Mouse (Mus musculus) Patski (cell line): ENCODE data around the gene Tada1. TPM values are rescaled to one million over a fixed set of nuclear protein-coding genes. Genes with fewer than 3 reads are reported as not detected.

ENCODE experiments used
- ATAC-seq: fragments of 100-300 bp; one replicate; pipeline ENCODE4 v1.8.0; 2021
- CTCF ChIA-PET: fragments of 350-600 bp; sonication (Branson Sonifier 250); formaldehyde crosslinking; loops from one replicate; lab custom pipeline; 2022; ENCODE audit warnings: inconsistent platforms; lab: Charles Lee
- POLR2A ChIA-PET: fragments of 350-600 bp; sonication (Branson Sonifier 250); formaldehyde crosslinking; loops from one replicate; lab custom pipeline; 2022; ENCODE audit warnings: antibody characterized with exemption, inconsistent platforms; lab: Charles Lee
- DNase-seq: peaks from one replicate; pipeline ENCODE4 v3.0.0-alpha.2; 2011; ENCODE audit warnings: low read depth, low spot score
- H3K27me3 ChIP-seq: fragments of 371-371 bp; one replicate; pipeline ENCODE4 v1.5.1; 2021
- CTCF ChIP-seq: fragments of 100-300 bp; IDR thresholded peaks from one replicate; pipeline ENCODE4 v1.5.1; 2021
- in situ Hi-C: fragments of 300-500 bp; cut with MboI; formaldehyde crosslinking; loops from 3 replicates; pipeline ENCODE4 v1.11.1; 2018; ENCODE audit warnings: low pct_unique_long_range_greater_than_20kb, mixed read lengths
- polyA plus RNA-seq: library from polyadenylated mRNA; unstranded; gene quantifications from one replicate; pipeline ENCODE4 v1.2.3, GENCODE M21; 2021

The Tada1 gene
- polyA plus RNA-seq, 1 experiment from 2014 or later, result 34.7 TPM

GRCm38 (mm10) chr1:166382626-166383025 is 3.7 kb downstream of the Tada1 start:
- no peak for ATAC-seq
- in situ Hi-C loops, result no loop called here
- POLR2A ChIA-PET, result no interaction called here

GRCm38 (mm10) chr1:166384614-166385013 is 5.7 kb downstream of the Tada1 start:
- ChIA-PET CTCF (no interaction called here), POLR2A (no interaction called here)
- H3K27me3 ChIP-seq, result no peaks in the 10 kb centered on the region
- ATAC-seq (no peak), DNase-seq (no peak)
- in situ Hi-C loops, result no loop called here
- no peak for TF ChIP-seq CTCF

More at GRCm38 (mm10) chr1:166382626-166383025, 3.7 kb downstream of the Tada1 start:
- TF ChIP-seq CTCF, result no peak
- no peak for DNase-seq
- CTCF ChIA-PET, result no interaction called here
- H3K27me3 ChIP-seq, result no peaks in the 10 kb centered on the region

- no peak for TF ChIP-seq CTCF
- no peaks in the 10 kb centered on the region for H3K27me3 ChIP-seq
- in situ Hi-C loops, result no loop called here
- POLR2A ChIA-PET, result no interaction called here
- DNase-seq (no peak), ATAC-seq (no peak)
- CTCF ChIA-PET, result interaction anchor here (0.9 kb wide), 1 partner anchor 14 kb away, joined by 3 read pairs; no protein-coding TSS in a partner anchor
Measured at GRCm38 (mm10) chr1:166385431-166385830, 6.5 kb downstream of the Tada1 start.

- no peak for ATAC-seq
- no peak for DNase-seq
- TF ChIP-seq CTCF, result no peak
- no peaks in the 10 kb centered on the region for H3K27me3 ChIP-seq
- ChIA-PET POLR2A (no interaction called here), CTCF (no interaction called here)
- in situ Hi-C loops, result no loop called here
Measured at GRCm38 (mm10) chr1:166388511-166388910, 9.6 kb downstream of the Tada1 start.

- DNase-seq (no peak), ATAC-seq (no peak)
- in situ Hi-C loops, result no loop called here
- H3K27me3 ChIP-seq, result no peaks in the 10 kb centered on the region
- ChIA-PET POLR2A (interaction anchor here (0.6 kb wide), 1 partner anchor 9 kb away, joined by 4 read pairs; no protein-coding TSS in a partner anchor), CTCF (no interaction called here)
- no peak for TF ChIP-seq CTCF
Measured at GRCm38 (mm10) chr1:166389406-166390125, 10.7 kb downstream of the Tada1 start.

- DNase-seq (no peak), ATAC-seq (no peak)
- ChIA-PET CTCF (no interaction called here), POLR2A (no interaction called here)
- no peak for TF ChIP-seq CTCF
- H3K27me3 ChIP-seq, result no peaks in the 10 kb centered on the region
- in situ Hi-C loops, result no loop called here
Measured at GRCm38 (mm10) chr1:166391671-166392070, 12.8 kb downstream of the Tada1 start.

GRCm38 (mm10) chr1:166394770-166395169 is 15.9 kb downstream of the Tada1 start:
- DNase-seq (no peak), ATAC-seq (no peak)
- ChIA-PET CTCF (interaction anchor here (1.1 to 1.2 kb wide), 2 partner anchors 10 to 13 kb away, joined by 3 to 7 read pairs; no protein-coding TSS in a partner anchor), POLR2A (no interaction called here)
- no peak for TF ChIP-seq CTCF
- no peaks in the 10 kb centered on the region for H3K27me3 ChIP-seq
- in situ Hi-C loops, result no loop called here

GRCm38 (mm10) chr1:166395661-166396060 is 16.8 kb downstream of the Tada1 start:
- ChIA-PET POLR2A (no interaction called here), CTCF (interaction anchor here (0.8 to 1.5 kb wide), 2 partner anchors 9 to 13 kb away, joined by 3 read pairs; no protein-coding TSS in a partner anchor)
- in situ Hi-C loops, result no loop called here
- DNase-seq (no peak), ATAC-seq (no peak)
- no peak for TF ChIP-seq CTCF
- no peaks in the 10 kb centered on the region for H3K27me3 ChIP-seq

GRCm38 (mm10) chr1:166396381-166396780 is 17.5 kb downstream of the Tada1 start:
- in situ Hi-C loops, result no loop called here

GRCm38 (mm10) chr1:166401455-166401854 is 22.6 kb downstream of the Tada1 start:
- no peak for DNase-seq
- ChIA-PET CTCF (interaction anchor here (1.3 kb wide), 1 partner anchor 15 kb away, joined by 3 read pairs; no protein-coding TSS in a partner anchor), POLR2A (no interaction called here)
- ATAC-seq, result no peak
- in situ Hi-C loops, result loop anchor here (25.0 kb wide), 1 partner anchor 936 kb away; the partner anchor contains the start of gene Aldh9a1
- TF ChIP-seq CTCF, result no peak
- H3K27me3 ChIP-seq, result no peaks in the 10 kb centered on the region

More at GRCm38 (mm10) chr1:166396381-166396780, 17.5 kb downstream of the Tada1 start:
- ATAC-seq (no peak), DNase-seq (no peak)
- no peak for TF ChIP-seq CTCF
- POLR2A ChIA-PET, result no interaction called here
- CTCF ChIA-PET, result interaction anchor here (1.5 kb wide), 1 partner anchor 10 kb away, joined by 3 read pairs; no protein-coding TSS in a partner anchor
- H3K27me3 ChIP-seq, result no peaks in the 10 kb centered on the region

GRCm38 (mm10) chr1:166402003-166402402 is 23.1 kb downstream of the Tada1 start:
- ATAC-seq (no peak), DNase-seq (no peak)
- POLR2A ChIA-PET, result no interaction called here
- TF ChIP-seq CTCF, result no peak
- H3K27me3 ChIP-seq, result no peaks in the 10 kb centered on the region
- in situ Hi-C loops, result loop anchor here (25.0 kb wide), 1 partner anchor 935 kb away; the partner anchor contains the start of gene Aldh9a1
- CTCF ChIA-PET, result interaction anchor here (1.3 kb wide), 1 partner anchor 15 kb away, joined by 3 read pairs; no protein-coding TSS in a partner anchor
